Mouse (Mus musculus): ENCODE results near the gene Tmc2.
A peak's percentile ranks its signal among the peaks of the same experiment; 100 is the strongest.

Tmc2 gene

GRCm38 (mm10) chr2:130194894-130195293, at the start of gene Tmc2:
Tmc2 (plus strand) TSS chr2:130195194.
- ATAC-seq (ENCODE audit: low TSS enrichment) = no peak

- no peak for ATAC-seq (ENCODE audit: low TSS enrichment)
Measured at GRCm38 (mm10) chr2:130146089-130146668, 48.8 kb upstream of the Tmc2 start.

GRCm38 (mm10) chr2:130155171-130155570, 39.8 kb upstream of the Tmc2 start:
- no peak for ATAC-seq (ENCODE audit: low TSS enrichment)

GRCm38 (mm10) chr2:130155851-130156250, 39.1 kb upstream of the Tmc2 start:
- ATAC-seq (ENCODE audit: low TSS enrichment) = no peak

- no peak for ATAC-seq (ENCODE audit: low TSS enrichment)
Measured at GRCm38 (mm10) chr2:130157231-130158087, 37.5 kb upstream of the Tmc2 start.

GRCm38 (mm10) chr2:130158088-130158437, 36.9 kb upstream of the Tmc2 start:
- no peak for ATAC-seq (ENCODE audit: low TSS enrichment)

- ATAC-seq (ENCODE audit: low TSS enrichment) = no peak
Measured at GRCm38 (mm10) chr2:130162701-130163100, 32.3 kb upstream of the Tmc2 start.

- peak; percentile 87 for ATAC-seq (ENCODE audit: low TSS enrichment)
Measured at GRCm38 (mm10) chr2:130166311-130167214, 28.4 kb upstream of the Tmc2 start.

GRCm38 (mm10) chr2:130167861-130168260, 27.1 kb upstream of the Tmc2 start:
- peak; percentile 64 for ATAC-seq (ENCODE audit: low TSS enrichment)

GRCm38 (mm10) chr2:130171674-130172073, 23.3 kb upstream of the Tmc2 start:
- ATAC-seq (ENCODE audit: low TSS enrichment) = no peak

GRCm38 (mm10) chr2:130176820-130177219, 18.2 kb upstream of the Tmc2 start:
- no peak for ATAC-seq (ENCODE audit: low TSS enrichment)

GRCm38 (mm10) chr2:130178381-130178705, 16.7 kb upstream of the Tmc2 start:
- no peak for ATAC-seq (ENCODE audit: low TSS enrichment)

GRCm38 (mm10) chr2:130178706-130179506, 16.1 kb upstream of the Tmc2 start, which contains the start of gene Snrpb:
Snrpb (minus strand) TSS chr2:130179403.
- ATAC-seq (ENCODE audit: low TSS enrichment) = peak; percentile 90

GRCm38 (mm10) chr2:130179507-130180019, 15.4 kb upstream of the Tmc2 start:
- ATAC-seq (ENCODE audit: low TSS enrichment) = peak; percentile 77

- ATAC-seq (ENCODE audit: low TSS enrichment) = no peak
Measured at GRCm38 (mm10) chr2:130188391-130188790, 6.6 kb upstream of the Tmc2 start.

- no peak for ATAC-seq (ENCODE audit: low TSS enrichment)
Measured at GRCm38 (mm10) chr2:130200961-130201360, 6.0 kb downstream of the Tmc2 start.

GRCm38 (mm10) chr2:130207376-130207775, 12.4 kb downstream of the Tmc2 start:
- no peak for ATAC-seq (ENCODE audit: low TSS enrichment)

- ATAC-seq (ENCODE audit: low TSS enrichment) = no peak
Measured at GRCm38 (mm10) chr2:130207996-130208395, 13.0 kb downstream of the Tmc2 start.

- ATAC-seq (ENCODE audit: low TSS enrichment) = no peak
Measured at GRCm38 (mm10) chr2:130209636-130210035, 14.6 kb downstream of the Tmc2 start.

GRCm38 (mm10) chr2:130211581-130211980, 16.6 kb downstream of the Tmc2 start:
- no peak for ATAC-seq (ENCODE audit: low TSS enrichment)

- ATAC-seq (ENCODE audit: low TSS enrichment) = peak; percentile 70; the same call in 1 of the 2 replicates
Measured at GRCm38 (mm10) chr2:130246912-130247311, 51.9 kb downstream of the Tmc2 start.

Measured in frontal cortex, adult (tissue).